Mouse (Mus musculus) kidney, adult 2 months (tissue): ENCODE data around the gene Trim72. TPM values are rescaled to one million over a fixed set of nuclear protein-coding genes. Genes with fewer than 3 reads are reported as not detected.

ENCODE experiments used
- DNase-seq: peaks from one replicate; pipeline ENCODE4 v3.0.0; 2021
- H3K27ac ChIP-seq: fragments of 200-500 bp; 2 replicates; pipeline ENCODE4 v1.5.1; 2012; ENCODE audit warnings: low read depth, low read length, control low read depth, inconsistent platforms; ENCODE audit not compliant: insufficient read depth
- H3K27me3 ChIP-seq: fragments of 200-500 bp; replicated peaks from 2 replicates; pipeline ENCODE4 v1.6.1; 2012; ENCODE audit warnings: mild to moderate bottlenecking, moderate library complexity, low read length, inconsistent platforms; ENCODE audit not compliant: control insufficient read depth, insufficient read depth
- H3K36me3 ChIP-seq: fragments of 200-500 bp; 2 replicates; pipeline ENCODE4 v1.6.1; 2012; ENCODE audit warnings: mild to moderate bottlenecking, moderate library complexity, low read length, inconsistent platforms; ENCODE audit not compliant: control insufficient read depth, insufficient read depth
- H3K4me1 ChIP-seq: fragments of 200-500 bp; 2 replicates; pipeline ENCODE4 v1.6.1; 2011; ENCODE audit warnings: low read length; ENCODE audit not compliant: control insufficient read depth, insufficient read depth
- H3K4me3 ChIP-seq: fragments of 200-500 bp; 2 replicates; pipeline ENCODE4 v1.5.1; 2011; ENCODE audit warnings: mild to moderate bottlenecking, low read depth, low read length, control low read depth; ENCODE audit not compliant: insufficient read depth
- CTCF ChIP-seq: fragments of 200-500 bp; conservative IDR thresholded peaks from 2 replicates; pipeline ENCODE4 v1.5.1; 2011; ENCODE audit warnings: low read depth, mild to moderate bottlenecking, control low read depth, low read length, moderate library complexity, mixed read lengths; ENCODE audit not compliant: insufficient read depth, insufficient read length
- POLR2A ChIP-seq: fragments of 200-500 bp; IDR thresholded peaks from one replicate; pipeline ENCODE4 v1.6.1; 2011; ENCODE audit warnings: low read depth, low read length, control low read depth
- WGBS: fragments of 180-500 bp; shearing (Covaris S2); methylation state at CpG from one replicate; pipeline ENCODE4 v1.1.7; 2018; 5-methylcytosine and 5-hydroxymethylcytosine counted together
- polyA plus RNA-seq: library from polyadenylated mRNA; depleted of rRNA; stranded (reverse); fragments of >200 nt; gene quantifications from 2 replicates; pipeline ENCODE4 v1.2.3, GENCODE M21; 2012

The Trim72 gene
- polyA plus RNA-seq, 1 experiment: 2.8 TPM

GRCm38 (mm10) chr7:127978856-127979255, 24.9 kb upstream of the Trim72 start:
- 95% methylated on average over 2 of the region's 2 CpGs for WGBS
- no peak overlapping the region for H3K27ac ChIP-seq
- DNase-seq: no peak
- no peak overlapping the region for H3K4me3 ChIP-seq
- TF ChIP-seq POLR2A (no peak), CTCF (no peak)
- no peaks in the 10 kb centered on the region for H3K4me1 ChIP-seq
- no peaks in the 10 kb centered on the region for H3K27me3 ChIP-seq
- peaks cover 35% of the 10 kb centered on the region for H3K36me3 ChIP-seq

DNA sequence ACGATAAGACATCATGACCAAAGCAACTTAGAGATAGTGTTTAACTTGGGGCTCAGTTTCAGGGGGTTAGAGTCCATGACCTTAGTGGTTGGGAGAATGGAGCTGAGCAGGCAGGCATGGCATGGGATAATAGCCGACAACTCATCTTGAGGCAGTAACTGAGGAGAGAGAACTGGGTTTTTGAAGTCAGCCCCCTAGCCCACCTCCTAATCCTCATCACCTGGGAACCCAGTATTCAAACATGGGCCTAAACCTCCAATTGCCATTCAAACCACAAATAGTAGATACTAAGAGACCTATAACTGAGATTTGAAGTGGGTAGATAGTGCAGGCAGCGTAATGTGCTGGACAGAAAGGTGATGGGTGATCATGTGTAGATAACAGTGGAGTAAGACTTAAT, 23.1 kb upstream of the Trim72 start:
- Histone ChIP-seq H3K27me3 (no peaks in the 10 kb centered on the region), H3K27ac (no peak overlapping the region), H3K36me3 (peaks cover 32% of the 10 kb centered on the region), H3K4me3 (no peak overlapping the region), H3K4me1 (no peaks in the 10 kb centered on the region)
- no peak for DNase-seq
- 81% methylated on average over 3 of the region's 3 CpGs for WGBS
- TF ChIP-seq CTCF: no peak
- TF ChIP-seq POLR2A: no peak

DNA sequence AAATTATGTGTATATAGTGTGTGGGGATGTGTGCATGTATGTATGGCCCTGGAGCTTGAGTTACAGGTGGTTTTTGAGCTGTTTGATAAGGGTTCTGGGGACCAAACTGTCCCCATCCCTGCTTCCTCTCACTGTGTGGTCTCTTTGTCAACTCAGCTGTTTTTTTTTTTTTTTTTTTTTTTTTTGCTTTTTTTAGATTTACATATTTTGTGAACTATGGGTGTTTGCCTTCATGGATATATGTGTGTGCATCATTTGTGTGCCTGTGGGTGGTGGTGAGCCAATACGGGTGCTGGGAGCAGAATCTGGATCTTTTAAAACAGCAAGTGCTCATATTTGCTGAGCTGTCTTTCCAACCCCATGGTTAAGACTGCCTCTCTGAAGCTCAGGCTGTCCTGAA, 14.8 kb upstream of the Trim72 start:
- TF ChIP-seq CTCF (no peak), POLR2A (no peak)
- Histone ChIP-seq H3K27ac (no peak overlapping the region), H3K36me3 (peaks cover 7% of the 10 kb centered on the region), H3K4me3 (no peak overlapping the region), H3K4me1 (peaks cover 8% of the 10 kb centered on the region; the same call in 1 of the 2 replicates), H3K27me3 (no peaks in the 10 kb centered on the region)
- 88% methylated on average over 1 of the region's 1 CpGs for WGBS
- no peak for DNase-seq

DNA sequence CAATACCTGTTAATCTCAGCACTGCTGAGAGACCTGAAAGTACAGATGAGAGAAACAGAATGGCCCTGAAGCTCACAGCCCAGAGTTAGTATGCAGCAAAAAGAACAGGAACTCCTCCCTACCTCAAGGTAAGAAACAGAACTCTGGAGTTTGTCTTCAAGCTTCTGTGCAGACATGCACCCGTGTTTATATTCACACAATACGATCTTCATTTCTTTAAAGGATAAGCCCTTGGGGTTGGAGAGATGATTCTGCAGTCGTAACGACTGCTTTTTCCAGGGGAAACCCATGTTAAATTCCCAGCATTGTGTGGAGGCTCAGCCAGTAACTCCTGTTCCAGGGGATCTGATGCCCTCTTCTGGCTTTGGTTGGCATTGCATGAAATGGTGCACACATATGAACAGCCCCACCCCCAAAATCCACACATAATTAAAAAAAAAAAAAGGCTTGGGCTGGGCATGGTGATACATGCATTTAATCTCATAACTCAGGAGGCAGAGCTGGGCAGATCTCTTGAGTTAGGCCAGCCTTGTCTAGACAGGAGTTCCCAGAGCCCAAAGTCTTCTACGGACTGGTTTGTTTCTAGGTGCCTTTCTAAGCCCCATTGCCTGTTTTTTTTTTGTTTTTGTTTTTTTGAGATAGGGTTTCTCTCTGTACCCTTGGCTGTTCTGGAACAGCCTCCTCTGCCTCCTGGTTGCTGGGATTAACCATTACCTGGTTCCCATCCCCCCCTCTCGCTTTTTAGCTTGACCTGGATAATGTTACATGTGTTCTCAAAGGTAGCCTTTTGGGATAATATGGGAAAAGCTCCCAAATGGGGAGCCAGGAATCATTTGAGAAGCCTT, 11.9 kb upstream of the Trim72 start:
- WGBS: 40% methylated on average over 6 of the region's 6 CpGs
- peak; percentile 75 for DNase-seq
- Histone ChIP-seq H3K4me1 (peaks cover 8% of the 10 kb centered on the region; the same call in 1 of the 2 replicates), H3K27me3 (no peaks in the 10 kb centered on the region), H3K36me3 (peaks cover 3% of the 10 kb centered on the region; the same call in 1 of the 2 replicates), H3K27ac (no peak overlapping the region), H3K4me3 (no peak overlapping the region)
- TF ChIP-seq POLR2A (no peak), CTCF (peak; percentile 65)

DNA sequence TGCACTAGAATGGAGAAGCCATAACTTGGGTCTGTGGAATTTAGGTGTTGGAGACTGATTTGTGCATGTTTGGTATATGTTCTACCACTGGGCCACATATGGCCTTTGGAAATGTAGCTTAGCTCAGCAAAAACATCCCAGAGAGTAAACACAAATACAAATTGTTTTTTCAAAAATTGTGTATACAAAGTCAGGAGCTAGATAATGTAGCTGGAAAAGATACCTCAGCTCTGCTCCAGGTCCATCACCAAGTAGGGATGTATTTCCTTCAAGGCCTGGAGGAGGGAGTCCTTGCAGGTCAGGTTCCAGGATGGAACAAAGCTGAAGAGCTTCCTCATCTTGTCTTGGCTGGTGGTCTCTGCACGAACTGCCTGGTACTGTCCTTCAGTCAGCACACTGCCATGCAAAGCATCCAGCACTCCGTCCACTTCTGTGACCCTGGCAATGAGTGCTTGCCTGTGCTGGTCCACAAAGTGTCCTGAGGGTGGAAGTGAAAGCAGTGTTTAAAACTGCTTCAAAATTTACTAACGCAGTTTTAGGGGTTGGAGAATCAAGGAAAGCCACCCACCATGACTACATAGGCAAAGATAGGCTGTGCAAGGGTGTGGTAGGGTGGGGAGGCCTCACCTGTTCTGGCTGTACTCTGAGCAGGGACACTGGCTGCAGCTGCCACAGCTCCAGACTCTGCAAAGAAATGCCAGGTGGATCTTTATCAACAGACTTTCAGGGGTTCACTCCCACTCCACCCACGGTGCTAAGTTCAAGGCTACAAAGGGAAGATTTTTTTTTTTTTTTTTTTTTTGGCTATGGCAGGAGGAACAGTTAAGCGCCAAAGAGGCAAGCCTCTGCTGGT, 11.0 kb upstream of the Trim72 start:
- 17% methylated on average over 5 of the region's 5 CpGs for WGBS
- TF ChIP-seq POLR2A (no peak), CTCF (no peak)
- no peak for DNase-seq
- Histone ChIP-seq H3K36me3 (no peaks in the 10 kb centered on the region; the same call in 1 of the 2 replicates), H3K27ac (no peak overlapping the region; the same call in 1 of the 2 replicates), H3K4me1 (peaks cover 8% of the 10 kb centered on the region; the same call in 1 of the 2 replicates), H3K4me3 (peak overlapping the region; percentile 68), H3K27me3 (no peaks in the 10 kb centered on the region)

DNA sequence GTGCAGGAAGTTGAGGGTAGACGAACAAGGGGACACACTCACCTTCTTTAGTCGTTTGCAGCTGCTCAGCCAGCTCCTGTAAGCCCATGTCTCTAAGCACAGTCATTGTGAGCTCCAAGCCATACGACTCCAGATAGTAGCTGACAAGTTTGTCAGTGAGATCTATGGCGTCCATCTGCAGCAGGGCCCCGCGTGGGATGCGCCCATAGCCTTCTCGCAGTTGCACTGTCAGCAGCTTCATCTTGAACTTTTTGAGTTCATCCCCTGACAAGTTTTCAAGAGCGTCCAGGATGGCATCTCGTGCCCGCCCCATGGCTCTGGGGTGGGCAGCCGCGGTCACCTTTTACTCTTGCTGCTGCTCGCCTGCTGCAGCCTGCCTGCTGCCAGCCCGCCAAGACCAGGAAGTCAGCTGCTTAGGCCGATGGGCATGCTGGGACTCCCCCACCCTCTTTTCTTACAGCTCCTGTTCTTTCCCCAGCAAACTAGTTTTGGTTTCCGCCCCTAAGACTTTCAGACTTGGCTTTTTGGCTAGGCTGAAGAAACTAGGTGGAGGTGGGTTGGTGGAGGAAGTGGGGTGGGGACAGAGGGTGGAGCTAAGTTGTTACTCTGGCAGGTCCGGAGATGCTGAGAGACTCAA, 10.3 kb upstream of the Trim72 start, which contains the start of gene Pycard:
Gene Pycard, minus strand, starts transcription at position 527 of the 637 bp plus-strand sequence.
- Histone ChIP-seq H3K36me3 (no peaks in the 10 kb centered on the region), H3K4me3 (peak within 1 kb of the TSS; percentile 68), H3K4me1 (peaks cover 8% of the 10 kb centered on the region; the same call in 1 of the 2 replicates), H3K27me3 (no peaks in the 10 kb centered on the region), H3K27ac (peak within 1 kb of the TSS; percentile 46)
- no peak for TF ChIP-seq CTCF
- no peak for TF ChIP-seq POLR2A
- peak; percentile 74 for DNase-seq
- 3% methylated on average over 18 of the region's 18 CpGs for WGBS

GRCm38 (mm10) chr7:127999436-127999835, 4.3 kb upstream of the Trim72 start:
- DNase-seq: no peak
- no peak overlapping the region for H3K4me3 ChIP-seq
- peaks cover 5% of the 10 kb centered on the region; the same call in 1 of the 2 replicates for H3K4me1 ChIP-seq
- no peak overlapping the region for H3K27ac ChIP-seq
- H3K27me3 ChIP-seq: no peaks in the 10 kb centered on the region
- H3K36me3 ChIP-seq: no peaks in the 10 kb centered on the region
- TF ChIP-seq CTCF (no peak), POLR2A (no peak)
- 51% methylated on average over 1 of the region's 1 CpGs for WGBS
